Mouse (Mus musculus) testis, adult 2 months (tissue): ENCODE data around the gene Chrna1.

Experiments
- CTCF ChIP-seq: fragments of 200-500 bp; IDR thresholded peaks from 2 replicates; pipeline ENCODE4 v1.5.1; 2012; ENCODE audit warnings: low read depth, mild to moderate bottlenecking, inconsistent platforms, low read length, moderate library complexity; ENCODE audit not compliant: control insufficient read depth, insufficient read depth, insufficient replicate concordance
- POLR2A ChIP-seq: fragments of 200-500 bp; IDR thresholded peaks from 2 replicates; pipeline ENCODE4 v1.6.1; 2012; ENCODE audit warnings: low read depth, mild to moderate bottlenecking, inconsistent platforms, low read length, moderate library complexity; ENCODE audit not compliant: control insufficient read depth

- TF ChIP-seq CTCF (peak; percentile 67; the same call in 1 of the 2 replicates), POLR2A (no peak)
Measured at GRCm38 (mm10) chr2:73566162-73566561, 14.0 kb downstream of the Chrna1 start.
